In genomic region chr1:34849745-34850342, GRCm38 (mm10) we compare ENCODE assay signal across 8 mouse cellular contexts. TPM values are rescaled to one million over a fixed set of nuclear protein-coding genes. Genes with fewer than 3 reads are reported as not detected.
A peak's percentile ranks its signal among the peaks of the same experiment; 100 is the strongest.
DNase-seq lines count a peak whose midpoint lies in the region; ATAC-seq lines count a peak whose summit lies in the region.

TSS of gene Plekhb2 (plus strand) at chr1:34849976.

- H3K9ac ChIP-seq in embryonic facial prominence, embryonic 12.5 days: peak within 1 kb of the TSS; percentile 80
- peak within 1 kb of the TSS; percentile 86 for H3K9ac ChIP-seq in midbrain, embryonic 12.5 days (replicated peaks)

- no peaks in the 10 kb centered on the region for H3K36me3 ChIP-seq in embryonic facial prominence, embryonic 12.5 days
- no peaks in the 10 kb centered on the region for H3K36me3 ChIP-seq in limb, embryonic 10.5 days
- H3K36me3 ChIP-seq in midbrain, embryonic 12.5 days: no peaks in the 10 kb centered on the region

- H3K4me1 ChIP-seq in embryonic facial prominence, embryonic 12.5 days: peaks cover 4% of the 10 kb centered on the region; the same call in 1 of the 2 replicates
- peaks cover 20% of the 10 kb centered on the region for H3K4me1 ChIP-seq in limb, embryonic 10.5 days
- peaks cover 24% of the 10 kb centered on the region; the same call in 1 of the 2 replicates for H3K4me1 ChIP-seq in midbrain, embryonic 12.5 days

- DNase-seq in 3134 (ENCODE audit: extremely low read depth, insufficient read length, low spot score): peak; percentile 72
- DNase-seq in adrenal gland, postnatal 25 days: peak; percentile 94
- DNase-seq in heart, adult 18-20 months: peak; percentile 91 to 94
- peak; percentile 90 for DNase-seq in kidney, adult 18-20 months
- DNase-seq in limb, embryonic 10.5 days (ENCODE audit: low spot score): peak; percentile 85
- DNase-seq in skeletal muscle tissue, adult 2 months (ENCODE audit: low read depth, low spot score): peak; percentile 90

- under 1% methylated on average over 39 of the region's 40 CpGs for WGBS in embryonic facial prominence, embryonic 12.5 days
- under 1% methylated on average over 38 of the region's 40 CpGs for WGBS in limb, embryonic 10.5 days
- WGBS in midbrain, embryonic 12.5 days: under 1% methylated on average over 32 of the region's 40 CpGs

- peak within 1 kb of the TSS; percentile 86 for H3K4me2 ChIP-seq in embryonic facial prominence, embryonic 12.5 days (replicated peaks)
- peak within 1 kb of the TSS; percentile 80 for H3K4me2 ChIP-seq in midbrain, embryonic 12.5 days (replicated peaks)

- no peaks in the 10 kb centered on the region for H3K27me3 ChIP-seq in embryonic facial prominence, embryonic 12.5 days
- no peaks in the 10 kb centered on the region; the same call in 1 of the 2 replicates for H3K27me3 ChIP-seq in limb, embryonic 10.5 days (ENCODE audit: low read depth, poor library complexity, severe bottlenecking)
- H3K27me3 ChIP-seq in midbrain, embryonic 12.5 days: no peaks in the 10 kb centered on the region

- peak within 1 kb of the TSS; percentile 63 for H3K4me3 ChIP-seq in embryonic facial prominence, embryonic 12.5 days
- peak within 1 kb of the TSS; percentile 79 for H3K4me3 ChIP-seq in limb, embryonic 10.5 days
- H3K4me3 ChIP-seq in midbrain, embryonic 12.5 days: peak within 1 kb of the TSS; percentile 78

- H3K9me3 ChIP-seq in embryonic facial prominence, embryonic 12.5 days: no peaks in the 10 kb centered on the region
- no peaks in the 10 kb centered on the region for H3K9me3 ChIP-seq in limb, embryonic 10.5 days (replicated peaks)
- H3K9me3 ChIP-seq in midbrain, embryonic 12.5 days: no peaks in the 10 kb centered on the region

- H3K27ac ChIP-seq in embryonic facial prominence, embryonic 12.5 days: no peak within 1 kb of the TSS
- H3K27ac ChIP-seq in limb, embryonic 10.5 days: peak within 1 kb of the TSS; percentile 85
- peak within 1 kb of the TSS; percentile 58 for H3K27ac ChIP-seq in midbrain, embryonic 12.5 days (replicated peaks)

- peak; percentile 64; the same call in 1 of the 2 replicates for ATAC-seq in embryonic facial prominence, embryonic 12.5 days (ENCODE audit: insufficient number of reproducible peaks, insufficient read depth, low FRiP score, low TSS enrichment)
- ATAC-seq in midbrain, embryonic 12.5 days (ENCODE audit: low FRiP score, low read depth): peak; percentile 86

RNA-seq across cellular contexts. Expression of gene Plekhb2, which starts in this region (rescaled TPM):
- 115 and 177 TPM in 2 replicates for total RNA-seq in adrenal gland, postnatal 25 days (2021)
- 17.4 and 20.7 TPM in 2 replicates for polyA plus RNA-seq in embryonic facial prominence, embryonic 12.5 days (2016; fragmentation: Nextera tagmentation; extraction: Ambion mirVana)
- total RNA-seq in heart, adult 18-20 months (2021): 100 to 1,000 TPM; 127 to 145 TPM
- polyA plus RNA-seq in limb, embryonic 10.5 days (2016; fragmentation: Nextera tagmentation; extraction: Ambion mirVana): 19.0 and 19.2 TPM in 2 replicates
- polyA plus RNA-seq in midbrain, embryonic 12.5 days (2016; fragmentation: Nextera tagmentation; extraction: Ambion mirVana): 47.9 and 53.2 TPM in 2 replicates
